Mouse (Mus musculus) ovary, postnatal 10 days (tissue): ENCODE data around the gene Prkacb.
"Not testable (repeated sequence)": the region's sequence is repeated elsewhere in the genome, so short reads cannot be mapped to it uniquely, and the experiment has no call there.

Experiments
- DNase-seq: peaks from one replicate; pipeline ENCODE4 v3.0.0; 2022; ENCODE audit warnings: low spot score

Gene Prkacb

DNA sequence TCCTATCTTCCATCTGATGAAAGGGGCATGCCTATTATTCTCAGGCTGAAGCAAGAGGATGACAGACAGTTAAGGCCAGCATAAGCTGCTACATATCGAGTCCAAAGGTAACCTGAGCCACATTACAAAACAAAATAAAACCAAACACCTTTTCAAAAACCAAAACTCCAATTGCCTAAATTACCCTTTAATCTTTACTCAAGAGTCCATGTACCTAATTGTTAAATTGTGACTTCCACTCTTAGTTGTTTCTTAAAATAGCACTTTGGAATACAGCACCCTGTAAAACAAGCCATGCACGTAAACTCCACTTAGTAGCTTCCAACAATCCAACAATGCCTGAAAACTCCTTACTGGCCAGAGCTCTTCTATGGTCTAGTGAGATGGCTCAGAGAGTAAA is 34.3 kb downstream of the Prkacb start:
- DNase-seq, result no peak

GRCm38 (mm10) chr3:146776711-146777110 is 36.1 kb downstream of the Prkacb start:
- no peak for DNase-seq

- no peak for DNase-seq
Measured at GRCm38 (mm10) chr3:146770853-146771252, 41.9 kb downstream of the Prkacb start.

DNA sequence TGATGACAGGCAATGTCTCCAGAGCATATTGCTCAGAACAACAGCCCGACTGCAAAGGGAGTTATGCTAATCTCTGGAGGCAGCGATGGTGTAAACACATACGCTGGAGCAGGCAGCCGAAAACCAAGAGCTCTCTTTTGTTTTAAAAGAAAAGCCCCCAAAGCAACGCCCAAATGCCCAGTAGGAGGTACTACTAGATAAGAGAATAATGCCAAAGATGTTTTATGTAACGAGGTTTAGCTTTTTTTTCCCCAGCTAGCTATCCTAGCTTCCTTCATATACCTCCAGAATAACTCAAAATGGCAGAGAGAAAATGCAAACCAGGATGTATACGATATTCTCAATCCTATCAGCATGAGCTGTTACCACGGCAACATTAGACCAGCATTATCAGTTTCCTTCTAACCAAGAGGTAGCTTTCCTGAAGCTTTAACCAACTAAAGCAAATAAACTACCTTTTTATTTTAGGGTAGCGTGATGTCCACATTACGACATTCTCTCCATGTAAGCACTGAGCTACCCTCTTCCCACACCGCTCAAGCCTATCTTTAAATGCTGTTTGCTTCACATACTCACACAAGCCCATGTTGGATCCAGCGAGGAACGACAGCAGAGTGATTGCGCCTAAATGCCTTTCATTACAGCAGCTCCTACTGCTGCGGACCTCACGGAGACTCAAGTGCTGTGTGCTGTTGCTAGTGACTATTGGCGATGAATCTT is 42.7 kb downstream of the Prkacb start:
- no peak for DNase-seq

GRCm38 (mm10) chr3:146769569-146769939 is 43.2 kb downstream of the Prkacb start:
- no peak for DNase-seq

DNA sequence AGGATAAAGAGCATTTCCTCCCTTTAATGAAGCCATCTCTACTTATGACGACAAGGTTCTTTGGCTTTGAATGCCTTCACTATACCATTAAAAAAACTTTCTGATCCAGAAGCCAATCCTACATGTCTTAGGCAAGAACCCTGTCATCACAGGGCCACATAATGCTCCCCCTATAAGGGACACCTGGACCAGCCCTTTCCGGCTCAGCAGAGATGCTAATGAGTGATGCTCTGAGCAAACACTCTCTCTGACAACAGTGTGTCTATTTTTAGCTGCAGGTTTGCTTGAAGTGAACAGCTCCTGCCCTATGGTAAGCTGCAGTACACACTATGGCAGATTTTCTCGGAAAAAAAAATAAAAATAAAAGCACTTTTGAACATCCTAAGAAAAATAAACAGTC is 43.9 kb downstream of the Prkacb start:
- no peak for DNase-seq

- no peak for DNase-seq
Measured at GRCm38 (mm10) chr3:146768360-146768759, 44.4 kb downstream of the Prkacb start.

- DNase-seq, result no peak
Measured at GRCm38 (mm10) chr3:146766701-146767181, 46.0 kb downstream of the Prkacb start.

DNA sequence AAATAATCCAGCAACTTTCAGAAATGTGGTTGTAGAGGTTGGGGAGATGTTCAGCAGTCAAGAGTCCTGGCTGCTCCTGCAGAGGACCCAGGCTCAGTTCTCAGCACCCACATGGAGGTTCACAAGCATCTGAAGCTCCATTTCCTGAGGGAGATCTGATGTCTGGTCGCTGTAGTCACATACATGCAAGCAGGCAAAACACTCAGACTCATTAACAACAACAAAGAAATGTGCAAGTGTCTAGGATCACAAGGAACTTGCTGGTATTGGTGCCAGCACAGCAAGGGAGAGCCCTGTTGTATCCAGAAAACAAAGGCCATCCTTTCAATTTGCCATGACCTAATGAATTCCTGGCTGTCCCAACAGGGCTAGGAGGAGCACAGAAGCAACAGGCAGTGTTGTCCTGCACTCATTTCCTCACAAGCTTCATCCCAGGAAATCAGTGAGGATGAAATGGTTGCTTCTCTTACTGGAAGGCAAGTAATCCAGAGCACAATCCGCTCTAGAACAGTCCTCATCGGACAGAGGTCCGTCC is 46.7 kb downstream of the Prkacb start:
- no peak for DNase-seq

- no peak for DNase-seq
Measured at GRCm38 (mm10) chr3:146764871-146765529, 47.8 kb downstream of the Prkacb start.

DNA sequence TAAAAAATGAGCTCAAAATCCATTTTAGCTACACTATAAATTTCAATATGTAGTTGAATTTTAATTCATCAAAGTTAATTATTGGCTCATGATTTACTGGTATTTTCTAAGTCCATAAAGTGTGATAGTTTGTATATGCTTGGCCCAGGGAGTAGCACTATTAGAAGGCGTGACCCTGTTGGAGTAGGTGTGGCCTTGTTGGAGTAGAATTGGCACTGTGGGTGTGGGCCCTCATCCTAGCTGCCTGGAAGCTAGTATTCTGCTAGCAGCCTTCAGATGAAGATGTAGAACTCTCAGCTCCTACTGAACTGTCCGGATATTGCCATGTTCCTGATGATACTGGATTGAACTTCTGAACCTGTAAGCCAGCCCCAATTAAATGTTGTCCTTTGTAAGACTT is 49.7 kb downstream of the Prkacb start:
- DNase-seq, result not testable (repeated sequence)

- no peak for DNase-seq
Measured at GRCm38 (mm10) chr3:146761276-146761675, 51.5 kb downstream of the Prkacb start.

- DNase-seq, result no peak
Measured at GRCm38 (mm10) chr3:146757970-146758960, 54.5 kb downstream of the Prkacb start.

DNA sequence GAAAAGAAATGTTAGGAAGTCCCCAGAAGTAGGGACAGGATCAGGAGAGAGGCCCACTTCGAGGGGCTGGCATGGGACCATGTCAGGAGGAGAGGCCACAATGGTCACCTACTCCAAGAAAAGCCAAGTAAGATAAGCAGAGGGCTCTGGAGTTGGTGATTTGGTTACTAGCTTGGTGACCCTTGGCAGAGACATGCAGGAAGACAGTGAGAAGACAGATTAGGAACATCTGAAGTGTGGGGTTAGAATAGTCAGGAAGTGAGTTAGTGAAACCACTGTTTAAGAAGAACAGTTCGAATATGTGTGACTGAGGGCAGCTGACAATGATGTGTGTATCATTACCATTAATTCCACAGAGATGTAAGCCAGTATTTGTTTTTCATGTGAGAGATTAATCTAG is 58.5 kb downstream of the Prkacb start:
- DNase-seq, result no peak

GRCm38 (mm10) chr3:146741564-146742202 is 71.1 kb downstream of the Prkacb start:
- DNase-seq, result no peak

DNA sequence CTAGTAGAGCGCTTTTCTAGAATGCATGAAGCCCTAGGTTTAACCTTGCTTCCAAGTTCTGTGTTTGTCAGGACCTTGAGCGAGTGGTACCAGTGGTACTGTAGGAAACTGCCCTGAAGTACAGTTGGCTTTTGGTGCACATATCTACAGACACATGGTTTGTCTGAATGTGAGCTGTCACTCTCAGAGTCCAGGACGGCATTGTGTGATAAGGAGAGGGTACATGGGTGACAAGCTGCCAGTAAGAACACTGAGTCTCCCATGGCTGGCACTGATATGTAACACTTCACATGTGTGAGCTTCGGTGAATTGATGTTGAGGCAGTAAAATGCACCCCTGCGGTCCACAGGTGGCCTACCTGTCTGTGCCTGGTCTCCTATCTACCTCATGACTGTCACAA is 71.6 kb downstream of the Prkacb start:
- DNase-seq, result no peak

DNA sequence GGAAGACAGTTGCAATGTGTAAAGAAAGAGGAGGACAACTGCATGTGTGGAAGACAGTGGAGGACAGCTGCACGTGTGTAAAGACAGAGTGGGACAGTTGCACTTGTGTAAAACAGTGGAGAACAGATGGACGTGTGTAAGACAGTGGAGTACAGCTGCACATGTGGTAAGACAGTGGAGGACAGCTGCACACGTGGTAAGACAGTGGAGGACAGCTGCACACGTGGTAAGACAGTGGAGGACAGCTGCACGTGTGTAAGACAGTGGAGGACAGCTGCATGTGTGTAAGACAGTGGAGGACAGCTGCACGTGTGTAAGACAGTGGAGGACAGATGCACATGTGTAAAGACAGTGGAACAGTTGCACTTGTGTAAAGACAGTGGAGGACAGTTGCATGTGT is 76.6 kb downstream of the Prkacb start:
- DNase-seq, result not testable (repeated sequence)

DNA sequence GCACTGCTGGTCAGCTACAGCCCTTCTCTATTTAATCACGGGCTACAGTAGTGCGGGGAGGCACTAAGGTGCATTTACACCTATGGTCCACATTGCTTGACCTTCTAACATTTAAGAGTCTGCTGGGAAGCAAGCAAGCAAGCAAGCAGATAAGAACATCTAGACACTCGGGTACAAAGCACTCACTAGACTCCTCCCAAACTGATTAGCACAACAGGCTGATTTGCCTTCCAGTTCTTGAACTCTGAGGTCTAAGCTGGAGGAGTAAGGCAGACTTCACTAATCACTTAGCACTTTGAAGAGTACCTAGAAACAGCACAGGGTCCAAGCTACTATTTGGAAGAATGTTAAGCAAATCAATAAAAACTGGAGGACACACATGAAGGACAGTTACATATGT is 77.1 kb downstream of the Prkacb start:
- DNase-seq, result no peak

- DNase-seq, result no peak
Measured at GRCm38 (mm10) chr3:146734907-146735629, 77.7 kb downstream of the Prkacb start.

DNA sequence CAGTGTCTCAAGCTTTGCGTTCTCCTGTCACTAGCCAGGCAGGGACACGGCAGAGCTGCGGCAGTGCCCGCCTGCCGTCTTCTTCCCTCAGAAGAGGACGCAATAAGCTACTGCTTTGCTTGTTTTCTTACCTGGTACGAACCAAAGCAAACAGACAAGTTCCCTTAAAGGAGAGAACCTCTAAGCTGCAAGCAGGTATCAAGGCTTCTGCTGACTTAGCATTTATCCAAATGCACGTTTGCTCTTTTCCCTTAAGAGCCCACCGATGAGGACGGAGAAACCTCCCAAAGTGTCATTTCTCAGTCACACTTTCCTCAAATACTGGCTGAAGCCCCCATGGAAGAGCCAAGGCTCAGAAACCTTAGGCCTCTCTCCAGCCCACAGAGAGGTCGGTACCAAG is 81.3 kb downstream of the Prkacb start:
- DNase-seq, result no peak

DNA sequence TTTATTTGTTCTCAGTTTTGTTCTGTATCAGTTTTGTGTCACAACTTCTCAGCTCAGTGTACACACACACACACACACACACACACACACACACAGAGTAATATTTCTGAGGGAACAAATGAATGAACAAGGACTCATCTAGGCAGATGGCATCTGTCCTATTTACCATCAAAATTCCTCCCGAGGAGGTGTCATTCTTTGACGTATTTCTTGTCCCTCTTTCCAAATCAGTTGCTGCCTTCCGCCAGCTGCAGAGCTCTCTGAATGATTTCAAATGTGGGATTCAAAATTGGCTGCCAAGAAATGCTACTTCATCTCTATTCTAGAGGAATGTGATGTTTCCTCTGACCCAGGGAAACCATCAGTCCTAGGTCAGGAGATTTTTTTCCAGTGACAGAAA is 89.8 kb downstream of the Prkacb start:
- DNase-seq, result no peak
